ENCODE assay signal across 18 mouse cellular contexts in the genomic region with DNA sequence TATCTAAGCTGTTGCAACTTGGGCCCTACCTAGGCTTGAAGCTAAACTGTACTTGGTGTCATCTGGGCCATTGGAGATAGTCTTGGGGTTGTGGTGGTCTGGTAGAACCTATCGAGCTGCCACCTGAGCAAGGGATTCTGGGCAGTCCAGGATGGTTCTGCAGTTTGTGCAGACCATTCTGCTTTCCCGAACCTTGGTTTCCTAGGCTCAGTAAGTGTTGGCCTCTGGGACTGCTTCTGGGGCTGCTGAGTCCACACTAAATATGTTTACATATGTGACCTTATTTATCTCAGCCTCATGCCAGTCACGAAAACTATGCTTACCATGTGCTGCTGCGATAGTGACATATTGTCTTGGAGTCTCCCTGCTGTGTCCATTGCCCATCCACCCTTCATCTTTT.
DNase-seq lines count a peak whose midpoint lies in the region; ATAC-seq lines count a peak whose summit lies in the region.
"Had no signal": no experiment of that assay in that cellular context is flagged by ENCODE, and none has a peak within 500 bp of the region (broad histone marks: within the 10 kb centered on the region; RNA-seq: fewer than 3 reads in every experiment).

No protein-coding gene starts in this region.

- no peaks in the 10 kb centered on the region for H3K9me3 ChIP-seq in hindbrain, embryonic 11.5 days (ENCODE audit: control insufficient read depth, low read length)
- no peaks in the 10 kb centered on the region for H3K9me3 ChIP-seq in hindbrain, embryonic 10.5 days
- no peaks in the 10 kb centered on the region for H3K9me3 ChIP-seq in hindbrain, embryonic 13.5 days
- H3K9me3 ChIP-seq in limb, embryonic 13.5 days = no peaks in the 10 kb centered on the region
- H3K9me3 ChIP-seq in midbrain, embryonic 16.5 days (replicated peaks; ENCODE audit: control insufficient read depth, low read length, poor library complexity, severe bottlenecking) = no peaks in the 10 kb centered on the region
- H3K9me3 ChIP-seq: forebrain, embryonic 10.5 days; heart, embryonic 13.5 days; kidney, embryonic 15.5 days had no signal

- no peak for ATAC-seq in hindbrain, embryonic 11.5 days (ENCODE audit: low FRiP score)
- ATAC-seq in hindbrain, embryonic 13.5 days (ENCODE audit: low FRiP score) = no peak
- ATAC-seq in limb, embryonic 13.5 days (ENCODE audit: low FRiP score, low read depth) = no peak
- no peak for ATAC-seq in midbrain, embryonic 16.5 days
- ATAC-seq: CD4-positive, CD25-positive, alpha-beta regulatory T cell, adult 4 months; Patski had no signal

- H3K27me3 ChIP-seq in hindbrain, embryonic 11.5 days (ENCODE audit: control insufficient read depth, insufficient read depth, low read length) = no peaks in the 10 kb centered on the region
- no peaks in the 10 kb centered on the region for H3K27me3 ChIP-seq in hindbrain, embryonic 10.5 days (ENCODE audit: insufficient read depth, poor library complexity, severe bottlenecking)
- no peaks in the 10 kb centered on the region for H3K27me3 ChIP-seq in hindbrain, embryonic 13.5 days
- no peaks in the 10 kb centered on the region for H3K27me3 ChIP-seq in limb, embryonic 13.5 days
- H3K27me3 ChIP-seq in midbrain, embryonic 16.5 days (ENCODE audit: control insufficient read depth, insufficient read depth, low read depth, low read length) = no peaks in the 10 kb centered on the region
- H3K27me3 ChIP-seq: heart, embryonic 13.5 days; kidney, embryonic 15.5 days; Patski had no signal

- 96% methylated on average over 4 of the region's 4 CpGs for WGBS in hindbrain, embryonic 11.5 days
- WGBS in hindbrain, embryonic 10.5 days = 91% methylated on average over 4 of the region's 4 CpGs
- WGBS in hindbrain, embryonic 13.5 days = 89% methylated on average over 4 of the region's 4 CpGs
- WGBS in limb, embryonic 13.5 days = 89% methylated on average over 4 of the region's 4 CpGs
- 96% methylated on average over 4 of the region's 4 CpGs for WGBS in midbrain, embryonic 16.5 days

- no peaks in the 10 kb centered on the region for H3K4me1 ChIP-seq in hindbrain, embryonic 11.5 days (replicated peaks; ENCODE audit: control insufficient read depth, insufficient read depth, low read length)
- peaks cover 24% of the 10 kb centered on the region for H3K4me1 ChIP-seq in hindbrain, embryonic 10.5 days (replicated peaks)
- H3K4me1 ChIP-seq in hindbrain, embryonic 13.5 days (replicated peaks) = peaks cover 56% of the 10 kb centered on the region
- peaks cover 77% of the 10 kb centered on the region for H3K4me1 ChIP-seq in limb, embryonic 13.5 days
- H3K4me1 ChIP-seq in midbrain, embryonic 16.5 days (ENCODE audit: control insufficient read depth, insufficient read depth, low read length) = peaks cover 25% of the 10 kb centered on the region

- no peaks in the 10 kb centered on the region for H3K36me3 ChIP-seq in hindbrain, embryonic 11.5 days (ENCODE audit: control insufficient read depth, insufficient read depth, low read length)
- peaks cover 25% of the 10 kb centered on the region for H3K36me3 ChIP-seq in hindbrain, embryonic 10.5 days
- peaks cover 17% of the 10 kb centered on the region; the same call in 1 of the 2 replicates for H3K36me3 ChIP-seq in hindbrain, embryonic 13.5 days
- peaks cover 25% of the 10 kb centered on the region for H3K36me3 ChIP-seq in limb, embryonic 13.5 days
- no peaks in the 10 kb centered on the region for H3K36me3 ChIP-seq in midbrain, embryonic 16.5 days (ENCODE audit: control insufficient read depth, insufficient read depth, low read length)
- H3K36me3 ChIP-seq: heart, embryonic 13.5 days had no signal

- H3K4me2 ChIP-seq in hindbrain, embryonic 11.5 days (replicated peaks; ENCODE audit: low read depth, low read length) = no peak overlapping the region
- no peak overlapping the region for H3K4me2 ChIP-seq in hindbrain, embryonic 13.5 days
- H3K4me2 ChIP-seq in limb, embryonic 13.5 days (replicated peaks) = no peak overlapping the region
- no peak overlapping the region for H3K4me2 ChIP-seq in midbrain, embryonic 16.5 days (ENCODE audit: low read length)
- H3K4me2 ChIP-seq: heart, embryonic 13.5 days; kidney, embryonic 15.5 days; liver, embryonic 11.5 days had no signal

- H3K9ac ChIP-seq in hindbrain, embryonic 11.5 days (ENCODE audit: low read depth, low read length) = no peak overlapping the region
- no peak overlapping the region for H3K9ac ChIP-seq in hindbrain, embryonic 13.5 days
- no peak overlapping the region for H3K9ac ChIP-seq in limb, embryonic 13.5 days
- H3K9ac ChIP-seq in midbrain, embryonic 16.5 days (ENCODE audit: low read depth, low read length) = no peak overlapping the region
- H3K9ac ChIP-seq: heart, embryonic 13.5 days; kidney, embryonic 15.5 days had no signal

- peak overlapping the region; percentile 31; the same call in 1 of the 2 replicates for H3K27ac ChIP-seq in hindbrain, embryonic 11.5 days (ENCODE audit: low read depth, low read length)
- H3K27ac ChIP-seq in hindbrain, embryonic 10.5 days = no peak overlapping the region; the same call in 1 of the 2 replicates
- H3K27ac ChIP-seq in hindbrain, embryonic 13.5 days = peak overlapping the region; percentile 90
- peak overlapping the region; percentile 75; the same call in 1 of the 2 replicates for H3K27ac ChIP-seq in limb, embryonic 13.5 days
- peak overlapping the region; percentile 78 for H3K27ac ChIP-seq in midbrain, embryonic 16.5 days (ENCODE audit: low read length)
- H3K27ac ChIP-seq: forebrain, embryonic 10.5 days; heart, embryonic 13.5 days had no signal

- no peak for DNase-seq in hindbrain, embryonic 11.5 days (ENCODE audit: low spot score)
- DNase-seq in hindbrain, embryonic 10.5 days (ENCODE audit: low spot score) = no peak
- DNase-seq in cerebellum, adult 8-10 months = no peak
- no peak for DNase-seq in layer of hippocampus, adult 9-11 months
- DNase-seq in kidney, adult 18-20 months = no peak
- DNase-seq: adrenal gland, postnatal 10 days; cerebellum, adult 11 months; cerebellum, postnatal 36 days; lung, adult 2 months had no signal

- no peak overlapping the region for H3K4me3 ChIP-seq in hindbrain, embryonic 11.5 days (ENCODE audit: low read depth, low read length)
- H3K4me3 ChIP-seq in hindbrain, embryonic 10.5 days = no peak overlapping the region
- H3K4me3 ChIP-seq in hindbrain, embryonic 13.5 days = no peak overlapping the region
- no peak overlapping the region for H3K4me3 ChIP-seq in limb, embryonic 13.5 days
- H3K4me3 ChIP-seq in midbrain, embryonic 16.5 days (ENCODE audit: low read depth, low read length) = no peak overlapping the region
- H3K4me3 ChIP-seq: forebrain, embryonic 10.5 days; heart, embryonic 13.5 days; kidney, embryonic 15.5 days had no signal
